Mouse (Mus musculus): ENCODE measurements around the gene Pitpnm1.
"Not testable (repeated sequence)": the region's sequence is repeated elsewhere in the genome, so short reads cannot be mapped to it uniquely, and the experiment has no call there.

Gene Pitpnm1

DNA sequence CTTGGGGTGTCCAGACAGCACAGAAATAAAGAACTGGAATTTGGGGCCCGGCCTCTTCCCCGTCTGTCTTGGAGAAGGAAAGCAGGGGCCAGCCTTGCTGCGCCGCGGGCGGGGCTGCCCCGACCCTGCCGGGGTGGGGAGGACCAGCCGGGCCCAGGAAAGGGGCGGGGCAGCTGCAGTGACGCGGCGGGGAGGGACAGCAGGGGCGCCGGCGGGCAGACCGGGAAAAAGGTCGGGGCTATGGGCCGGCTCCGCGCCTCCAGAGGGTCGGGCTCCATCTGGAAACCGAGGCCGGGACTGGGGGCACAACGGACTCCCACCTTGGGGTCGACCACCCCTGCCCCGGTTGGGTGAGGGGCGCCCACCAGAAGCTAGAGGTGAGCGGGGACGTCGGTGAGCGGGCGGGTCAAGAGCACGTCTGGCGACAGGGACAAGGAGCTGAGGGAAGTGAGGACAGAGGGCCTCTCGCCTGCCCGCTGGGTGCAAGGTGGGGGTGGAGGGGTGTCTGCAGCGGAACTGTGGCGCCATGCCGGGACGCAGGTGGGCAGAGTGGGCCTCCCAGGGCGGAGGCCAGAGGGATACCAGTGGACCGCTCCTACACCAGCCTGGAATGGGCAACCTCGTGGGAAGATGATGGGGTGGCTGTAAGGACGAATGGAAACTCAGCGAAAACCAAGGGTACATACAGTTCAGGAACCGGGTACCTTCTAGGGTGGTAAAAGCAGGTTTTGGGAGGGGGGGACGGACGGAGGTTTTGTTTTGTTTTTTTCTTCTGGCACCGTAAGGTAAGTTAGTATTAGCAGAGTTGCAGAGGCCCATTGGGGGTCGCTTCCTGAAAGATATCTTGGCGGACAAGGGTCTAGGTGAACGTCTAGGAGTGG is at the start of gene Pitpnm1:
Gene Pitpnm1 (plus strand): TSS at position 162 of the 881 bp plus-strand sequence.
- DNase-seq (ENCODE audit: extremely low spot score, low spot score) = peak; percentile 63

DNA sequence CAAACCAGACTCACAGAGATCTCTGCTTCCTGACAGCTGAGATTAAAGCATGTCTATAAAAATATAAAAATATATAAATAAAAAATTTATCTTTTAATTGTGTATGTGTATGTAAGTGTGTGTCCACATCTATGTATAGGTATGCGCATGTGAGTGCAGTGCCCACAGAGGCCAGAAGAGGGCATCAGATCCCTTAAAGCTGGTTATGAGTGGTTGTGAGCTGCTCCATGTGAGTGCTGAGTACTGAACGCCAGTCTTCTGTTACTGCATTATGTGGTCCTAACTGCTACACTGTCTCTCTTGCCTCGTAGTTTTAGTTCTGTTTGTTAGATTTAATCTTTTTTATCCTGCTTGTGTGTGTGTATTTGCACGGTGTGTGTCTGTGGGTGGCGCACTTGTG is 48.8 kb upstream of the Pitpnm1 start:
- no peak for DNase-seq (ENCODE audit: extremely low spot score, low spot score)

GRCm38 (mm10) chr19:4051741-4052515 is 47.9 kb upstream of the Pitpnm1 start:
- peak; percentile 71 for DNase-seq (ENCODE audit: extremely low spot score, low spot score)

DNA sequence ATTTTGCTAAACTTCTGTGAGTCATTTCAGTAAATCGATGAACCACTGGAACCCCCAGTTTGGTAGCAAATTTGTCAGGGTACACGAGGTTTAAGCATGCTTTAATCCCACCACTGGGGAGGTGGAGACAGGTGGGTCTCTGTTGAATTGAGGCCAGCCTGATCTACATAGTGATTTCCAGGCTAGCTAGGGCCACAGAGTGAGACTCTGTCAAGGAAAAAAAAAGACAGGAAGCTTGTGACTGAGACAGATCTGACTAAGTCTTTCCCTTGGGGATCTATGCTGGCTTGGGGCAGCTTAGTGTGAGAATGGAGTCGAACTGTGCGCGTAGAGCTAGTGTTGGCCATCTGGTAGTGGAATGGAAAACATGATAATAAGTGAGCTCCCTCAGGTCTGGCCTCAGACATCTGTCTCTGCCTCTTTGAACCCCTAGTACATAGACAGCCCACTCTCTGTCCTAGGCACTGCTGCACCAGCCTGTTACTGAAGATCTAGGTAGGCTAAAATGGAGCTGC is 47.2 kb upstream of the Pitpnm1 start:
- DNase-seq (ENCODE audit: extremely low spot score, low spot score) = no peak

- DNase-seq (ENCODE audit: extremely low spot score, low spot score) = no peak
These were observed 45.2 kb upstream of the Pitpnm1 start for GRCm38 (mm10) chr19:4054613-4055012.

- no peak for DNase-seq (ENCODE audit: extremely low spot score, low spot score)
These were observed 44.4 kb upstream of the Pitpnm1 start for GRCm38 (mm10) chr19:4055216-4055946.

DNA sequence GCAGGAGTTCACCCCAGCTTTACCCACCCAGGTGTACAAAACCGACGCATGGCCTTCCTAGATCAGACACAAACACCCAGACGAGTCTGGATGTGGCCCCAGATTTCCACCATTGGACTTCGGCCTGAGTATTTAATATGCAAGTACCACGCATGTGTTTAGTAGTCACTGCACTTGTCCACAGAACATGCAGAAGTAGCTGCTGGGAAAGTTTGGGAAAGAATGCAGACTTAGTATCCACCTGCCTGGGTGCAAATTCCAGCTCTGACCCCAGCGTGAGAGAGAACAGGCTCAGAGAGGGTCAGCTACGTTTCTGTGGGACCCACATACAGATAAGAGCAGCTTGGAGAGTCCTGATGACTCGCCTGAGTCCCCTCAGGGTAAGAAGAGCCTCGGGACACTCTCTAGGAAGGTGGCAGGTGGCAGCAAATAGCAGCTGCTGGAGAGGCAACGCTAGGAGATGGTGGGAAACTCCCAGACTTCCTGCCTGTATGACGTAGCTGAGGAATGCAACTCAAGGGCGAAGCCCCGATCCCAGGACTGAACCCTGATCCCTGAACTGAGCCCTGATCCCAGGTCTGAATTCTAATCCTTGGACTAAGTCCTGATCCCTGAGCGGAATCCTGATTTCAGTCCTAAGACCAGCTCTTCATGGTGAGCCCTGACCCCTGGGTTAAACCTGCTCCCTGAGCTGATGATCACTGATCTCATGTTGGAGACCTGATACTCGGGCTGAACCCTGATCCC is 43.7 kb upstream of the Pitpnm1 start:
- DNase-seq (ENCODE audit: extremely low spot score, low spot score) = no peak

DNA sequence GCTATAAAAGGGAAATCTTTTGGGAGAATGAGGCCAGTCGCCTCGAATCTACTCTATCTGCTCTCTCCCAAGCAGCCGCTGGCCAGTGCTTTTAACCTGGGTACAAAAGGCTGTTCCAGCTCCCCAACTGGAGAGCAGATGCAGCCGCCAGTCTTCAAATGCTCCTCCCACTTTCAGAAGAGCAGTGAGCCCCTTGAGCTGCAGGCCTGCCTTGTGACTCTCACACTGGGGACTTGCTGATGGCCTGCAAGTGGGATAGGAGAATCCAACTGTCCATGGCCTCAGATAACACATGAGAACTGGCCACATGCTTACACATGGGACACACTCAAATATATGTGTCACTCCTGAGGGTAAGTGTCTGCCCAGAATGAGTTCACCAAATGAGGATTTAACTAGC is 43.1 kb upstream of the Pitpnm1 start:
- no peak for DNase-seq (ENCODE audit: extremely low spot score, low spot score)

- no peak for DNase-seq (ENCODE audit: extremely low spot score, low spot score)
These were observed 42.4 kb upstream of the Pitpnm1 start for GRCm38 (mm10) chr19:4057389-4057788.

GRCm38 (mm10) chr19:4057962-4058361 is 41.8 kb upstream of the Pitpnm1 start:
- no peak for DNase-seq (ENCODE audit: extremely low spot score, low spot score)

GRCm38 (mm10) chr19:4058581-4058980 is 41.2 kb upstream of the Pitpnm1 start:
- DNase-seq (ENCODE audit: extremely low spot score, low spot score) = no peak

- DNase-seq (ENCODE audit: extremely low spot score, low spot score) = no peak
These were observed 40.6 kb upstream of the Pitpnm1 start, which contains the start of gene Gstp3 for GRCm38 (mm10) chr19:4059069-4059740. Gene Gstp3 (minus strand): TSS chr19:4059569.

- not testable (repeated sequence) for DNase-seq (ENCODE audit: extremely low spot score, low spot score)
These were observed 39.5 kb upstream of the Pitpnm1 start for GRCm38 (mm10) chr19:4060044-4060898.

GRCm38 (mm10) chr19:4060899-4061465 is 38.8 kb upstream of the Pitpnm1 start:
- no peak for DNase-seq (ENCODE audit: extremely low spot score, low spot score)

DNA sequence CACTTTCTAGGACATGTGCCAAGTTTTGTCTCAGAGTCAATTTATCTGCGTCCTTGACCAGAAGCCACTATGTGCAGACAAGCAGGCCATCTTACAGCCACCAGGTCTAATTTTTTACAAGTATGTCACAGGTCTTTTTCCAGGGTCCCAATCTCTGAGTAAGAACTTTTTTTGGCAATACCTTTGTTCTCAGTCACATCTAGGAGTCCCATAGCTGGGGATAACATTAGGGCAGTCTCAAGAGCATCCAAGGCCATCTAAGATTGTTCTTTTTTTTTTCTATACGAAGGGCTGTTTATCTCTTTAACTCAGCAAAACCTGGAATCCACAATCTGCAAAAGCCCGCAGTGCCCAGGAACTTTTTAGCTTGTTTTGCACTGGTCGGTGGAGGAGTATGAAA is 36.4 kb upstream of the Pitpnm1 start:
- not testable (repeated sequence) for DNase-seq (ENCODE audit: extremely low spot score, low spot score)

GRCm38 (mm10) chr19:4064501-4064900 is 35.3 kb upstream of the Pitpnm1 start:
- not testable (repeated sequence) for DNase-seq (ENCODE audit: extremely low spot score, low spot score)

- no peak for DNase-seq (ENCODE audit: extremely low spot score, low spot score)
These were observed 33.5 kb upstream of the Pitpnm1 start for GRCm38 (mm10) chr19:4066280-4066679.

GRCm38 (mm10) chr19:4066877-4067276 is 32.9 kb upstream of the Pitpnm1 start:
- DNase-seq (ENCODE audit: extremely low spot score, low spot score) = no peak

DNA sequence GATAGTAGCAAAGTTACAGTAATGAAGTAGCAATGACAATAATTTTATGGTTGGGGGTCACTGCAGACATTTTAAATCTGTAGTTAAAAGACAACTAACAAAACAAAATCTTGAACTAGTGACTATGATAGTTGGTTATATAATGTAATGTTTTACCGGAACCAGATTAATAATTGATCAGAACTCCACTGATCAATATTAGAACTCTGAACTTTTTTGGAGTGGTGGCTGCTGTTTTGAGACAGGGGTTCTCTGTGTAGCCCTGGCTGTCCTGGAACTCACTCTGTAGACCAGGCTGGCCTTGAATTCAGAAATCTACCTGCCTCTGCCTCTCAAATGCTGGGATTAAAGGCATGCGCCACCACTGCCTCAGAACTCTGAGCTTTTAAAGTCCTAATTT is 31.6 kb upstream of the Pitpnm1 start:
- not testable (repeated sequence) for DNase-seq (ENCODE audit: extremely low spot score, low spot score)
